Mouse (Mus musculus): ENCODE data around the gene Col4a4. TPM values are rescaled to one million over a fixed set of nuclear protein-coding genes. Genes with fewer than 3 reads are reported as not detected.

The Col4a4 gene
- total and polyA plus RNA-seq, 2 experiments, result 0.06 to 0.18 TPM

GRCm38 (mm10) chr1:82482371-82482770 lies 104.3 kb downstream of the Col4a4 start:
- Histone ChIP-seq H3K27me3 (ENCODE audit: control insufficient read depth, insufficient read depth, low read length) (no peaks in the 10 kb centered on the region), H3K79me2 (ENCODE audit: control insufficient read depth, insufficient read depth, low read length) (no peaks in the 10 kb centered on the region), H3K4me1 (ENCODE audit: control insufficient read depth, insufficient read depth, low read length) (no peaks in the 10 kb centered on the region), H3K4me3 (ENCODE audit: insufficient read depth, low read depth, low read length) (no peak overlapping the region), H3K9ac (ENCODE audit: low read depth, low read length) (no peak overlapping the region), H3K27ac (replicated peaks; ENCODE audit: insufficient read depth, low read depth, low read length) (no peak overlapping the region), H3K36me3 (ENCODE audit: control insufficient read depth, insufficient read depth, low read length) (no peaks in the 10 kb centered on the region)
- no peak for DNase-seq (ENCODE audit: extremely low read depth, low read depth, low spot score)
- TF ChIP-seq POLR2A (IDR thresholded peaks at IDR 0.05; ENCODE audit: extremely low read depth, insufficient read depth, low read length) (no peak), CTCF (IDR thresholded peaks at IDR 0.05; ENCODE audit: low read depth, low read length) (no peak)
- 75% methylated on average over 7 of the region's 7 CpGs for WGBS

GRCm38 (mm10) chr1:82479696-82480487 lies 106.8 kb downstream of the Col4a4 start:
- no peak for DNase-seq (ENCODE audit: extremely low read depth, low read depth, low spot score)
- WGBS, result 87% methylated on average over 12 of the region's 12 CpGs

GRCm38 (mm10) chr1:82476746-82477145 lies 109.9 kb downstream of the Col4a4 start:
- Histone ChIP-seq H3K9ac (ENCODE audit: low read depth, low read length) (no peak overlapping the region), H3K4me3 (ENCODE audit: insufficient read depth, low read depth, low read length) (no peak overlapping the region), H3K79me2 (ENCODE audit: control insufficient read depth, insufficient read depth, low read length) (no peaks in the 10 kb centered on the region), H3K4me1 (ENCODE audit: control insufficient read depth, insufficient read depth, low read length) (no peaks in the 10 kb centered on the region), H3K27ac (replicated peaks; ENCODE audit: insufficient read depth, low read depth, low read length) (no peak overlapping the region), H3K27me3 (ENCODE audit: control insufficient read depth, insufficient read depth, low read length) (no peaks in the 10 kb centered on the region), H3K36me3 (ENCODE audit: control insufficient read depth, insufficient read depth, low read length) (no peaks in the 10 kb centered on the region)
- no peak for DNase-seq (ENCODE audit: extremely low read depth, low read depth, low spot score)
- 66% methylated on average over 9 of the region's 9 CpGs for WGBS
- TF ChIP-seq CTCF (IDR thresholded peaks at IDR 0.05; ENCODE audit: low read depth, low read length) (no peak), POLR2A (IDR thresholded peaks at IDR 0.05; ENCODE audit: extremely low read depth, insufficient read depth, low read length) (no peak)

More at GRCm38 (mm10) chr1:82479696-82480487, 106.8 kb downstream of the Col4a4 start:
- H3K27ac ChIP-seq (replicated peaks; ENCODE audit: insufficient read depth, low read depth, low read length), result no peak overlapping the region
- H3K36me3 ChIP-seq (ENCODE audit: control insufficient read depth, insufficient read depth, low read length), result no peaks in the 10 kb centered on the region
- H3K4me1 ChIP-seq (ENCODE audit: control insufficient read depth, insufficient read depth, low read length), result no peaks in the 10 kb centered on the region
- H3K4me3 ChIP-seq (ENCODE audit: insufficient read depth, low read depth, low read length), result no peak overlapping the region
- H3K79me2 ChIP-seq (ENCODE audit: control insufficient read depth, insufficient read depth, low read length), result no peaks in the 10 kb centered on the region
- H3K9ac ChIP-seq (ENCODE audit: low read depth, low read length), result no peak overlapping the region
- no peak for TF ChIP-seq POLR2A (IDR thresholded peaks at IDR 0.05; ENCODE audit: extremely low read depth, insufficient read depth, low read length)
- TF ChIP-seq CTCF (IDR thresholded peaks at IDR 0.05; ENCODE audit: low read depth, low read length), result no peak
- H3K27me3 ChIP-seq (ENCODE audit: control insufficient read depth, insufficient read depth, low read length), result no peaks in the 10 kb centered on the region

GRCm38 (mm10) chr1:82476256-82476655 lies 110.4 kb downstream of the Col4a4 start:
- TF ChIP-seq POLR2A (IDR thresholded peaks at IDR 0.05; ENCODE audit: extremely low read depth, insufficient read depth, low read length) (no peak), CTCF (IDR thresholded peaks at IDR 0.05; ENCODE audit: low read depth, low read length) (peak; percentile 78)
- no peaks in the 10 kb centered on the region for H3K79me2 ChIP-seq (ENCODE audit: control insufficient read depth, insufficient read depth, low read length)
- H3K36me3 ChIP-seq (ENCODE audit: control insufficient read depth, insufficient read depth, low read length), result no peaks in the 10 kb centered on the region
- WGBS, result 57% methylated on average over 11 of the region's 11 CpGs
- H3K27me3 ChIP-seq (ENCODE audit: control insufficient read depth, insufficient read depth, low read length), result no peaks in the 10 kb centered on the region
- H3K4me3 ChIP-seq (ENCODE audit: insufficient read depth, low read depth, low read length), result no peak overlapping the region
- H3K9ac ChIP-seq (ENCODE audit: low read depth, low read length), result no peak overlapping the region
- H3K27ac ChIP-seq (replicated peaks; ENCODE audit: insufficient read depth, low read depth, low read length), result no peak overlapping the region
- H3K4me1 ChIP-seq (ENCODE audit: control insufficient read depth, insufficient read depth, low read length), result no peaks in the 10 kb centered on the region
- DNase-seq (ENCODE audit: extremely low read depth, low read depth, low spot score), result peak; percentile 12

GRCm38 (mm10) chr1:82475821-82476220 lies 110.8 kb downstream of the Col4a4 start:
- H3K79me2 ChIP-seq (ENCODE audit: control insufficient read depth, insufficient read depth, low read length), result no peaks in the 10 kb centered on the region
- 65% methylated on average over 4 of the region's 4 CpGs for WGBS
- H3K4me1 ChIP-seq (ENCODE audit: control insufficient read depth, insufficient read depth, low read length), result no peaks in the 10 kb centered on the region
- no peak for DNase-seq (ENCODE audit: extremely low read depth, low read depth, low spot score)
- H3K9ac ChIP-seq (ENCODE audit: low read depth, low read length), result no peak overlapping the region
- H3K36me3 ChIP-seq (ENCODE audit: control insufficient read depth, insufficient read depth, low read length), result no peaks in the 10 kb centered on the region
- H3K27me3 ChIP-seq (ENCODE audit: control insufficient read depth, insufficient read depth, low read length), result no peaks in the 10 kb centered on the region
- no peak overlapping the region for H3K27ac ChIP-seq (replicated peaks; ENCODE audit: insufficient read depth, low read depth, low read length)
- TF ChIP-seq CTCF (IDR thresholded peaks at IDR 0.05; ENCODE audit: low read depth, low read length), result no peak
- no peak for TF ChIP-seq POLR2A (IDR thresholded peaks at IDR 0.05; ENCODE audit: extremely low read depth, insufficient read depth, low read length)
- no peak overlapping the region for H3K4me3 ChIP-seq (ENCODE audit: insufficient read depth, low read depth, low read length)

- DNase-seq (ENCODE audit: extremely low read depth, low read depth, low spot score), result no peak
- Histone ChIP-seq H3K36me3 (ENCODE audit: control insufficient read depth, insufficient read depth, low read length) (no peaks in the 10 kb centered on the region), H3K9ac (ENCODE audit: low read depth, low read length) (no peak overlapping the region), H3K4me3 (ENCODE audit: insufficient read depth, low read depth, low read length) (no peak overlapping the region), H3K4me1 (ENCODE audit: control insufficient read depth, insufficient read depth, low read length) (no peaks in the 10 kb centered on the region), H3K27me3 (ENCODE audit: control insufficient read depth, insufficient read depth, low read length) (no peaks in the 10 kb centered on the region), H3K27ac (replicated peaks; ENCODE audit: insufficient read depth, low read depth, low read length) (no peak overlapping the region), H3K79me2 (ENCODE audit: control insufficient read depth, insufficient read depth, low read length) (no peaks in the 10 kb centered on the region)
- 86% methylated on average over 5 of the region's 5 CpGs for WGBS
- no peak for TF ChIP-seq POLR2A (IDR thresholded peaks at IDR 0.05; ENCODE audit: extremely low read depth, insufficient read depth, low read length)
These were observed 111.4 kb downstream of the Col4a4 start for GRCm38 (mm10) chr1:82475254-82475653.
